Mouse (Mus musculus) CD4-positive, CD25-positive, alpha-beta regulatory T cell, adult 4 months (primary cell): Measurements from ENCODE around the gene Tbc1d22a. TPM values are rescaled to one million over a fixed set of nuclear protein-coding genes. Genes with fewer than 3 reads are reported as not detected.

Experiments
- ATAC-seq: one replicate; pipeline ENCODE4 v1.8.0; 2017
- polyA plus RNA-seq, 2 experiments: library from polyadenylated mRNA; unstranded; fragments of 100-300 nt; shearing (Covaris generic); gene quantifications; one replicate each; pipeline ENCODE4 v1.2.1; 2017

Tbc1d22a gene
- polyA plus RNA-seq, 2 experiments from 2014 or later = 8.4 to 16.2 TPM

DNA sequence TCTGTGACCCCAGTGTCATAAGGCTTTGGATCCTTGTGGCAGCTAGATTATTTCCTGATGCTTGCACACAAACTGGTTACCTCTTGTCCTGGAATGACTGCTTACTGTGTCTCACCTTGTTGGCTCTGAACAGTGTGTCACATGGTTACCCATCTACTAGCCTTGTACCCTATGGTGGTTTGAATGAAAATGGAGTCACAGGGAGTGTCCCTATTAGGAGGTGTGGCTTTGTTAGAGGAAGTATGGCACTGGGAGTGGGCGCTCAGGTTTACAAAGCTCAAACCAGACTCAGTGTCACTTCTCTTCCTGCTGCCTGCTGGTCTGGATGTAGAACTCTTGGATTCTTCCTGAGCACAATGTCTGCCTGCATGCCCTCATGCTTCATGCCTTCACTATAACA lies 69.0 kb downstream of the Tbc1d22a start:
- ATAC-seq = no peak

DNA sequence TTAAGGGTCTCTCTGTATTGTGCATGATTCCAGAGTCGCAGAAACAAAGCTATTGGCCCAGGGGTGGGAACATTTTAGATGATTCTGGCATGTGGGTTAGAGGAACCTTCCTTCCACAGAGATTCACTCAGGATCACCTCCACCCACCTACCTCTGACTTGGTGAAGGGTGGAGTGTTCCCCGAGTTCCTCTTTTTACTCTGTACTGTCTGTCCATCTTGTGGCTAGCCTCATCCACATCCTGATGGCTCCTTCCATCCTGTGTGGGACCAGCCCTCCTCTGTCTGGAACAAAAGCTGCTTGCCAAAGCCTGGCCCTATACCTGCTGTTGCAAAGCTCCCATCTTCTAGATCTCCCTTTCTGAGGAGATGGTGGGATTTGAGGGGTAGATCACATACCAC lies 71.0 kb downstream of the Tbc1d22a start:
- ATAC-seq = no peak

DNA sequence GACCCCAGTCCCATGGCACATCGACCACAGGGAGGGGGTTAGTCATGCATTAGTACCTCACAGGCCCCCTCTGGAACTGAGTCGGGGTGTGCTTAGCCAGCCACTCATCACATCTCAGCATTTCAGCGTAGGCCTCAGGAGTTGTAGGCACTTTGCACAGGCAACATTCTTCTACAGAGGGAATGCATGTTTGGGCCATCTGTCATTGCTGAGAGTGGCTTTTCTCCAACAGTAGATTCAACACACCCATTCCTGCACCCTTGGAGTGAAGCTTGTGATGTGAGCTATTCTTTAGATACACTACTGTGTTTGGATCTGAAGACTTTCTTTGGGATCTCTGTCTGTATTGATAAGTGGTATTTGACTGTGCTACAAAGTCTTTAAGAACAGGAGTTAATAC lies 75.8 kb downstream of the Tbc1d22a start:
- no peak for ATAC-seq

DNA sequence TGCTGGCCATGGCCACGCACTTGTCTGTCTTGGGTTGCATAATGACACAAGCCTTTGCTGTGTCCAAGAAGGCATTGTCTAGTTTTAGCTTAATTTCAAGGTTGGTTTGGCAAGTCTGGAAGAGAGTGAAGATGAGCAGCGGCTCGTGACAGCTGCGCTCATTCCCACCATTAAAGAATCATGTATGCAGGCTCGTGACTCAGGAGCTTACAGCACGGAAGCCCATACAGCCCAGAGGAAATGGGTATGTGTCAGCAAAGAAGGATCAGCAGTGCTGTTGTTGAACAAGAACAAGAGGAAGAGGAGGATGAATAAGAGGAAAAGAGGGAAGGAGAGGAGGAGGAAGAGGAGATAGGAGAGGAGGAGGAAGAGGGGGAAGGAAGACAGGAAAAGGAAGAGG lies 78.0 kb downstream of the Tbc1d22a start:
- no peak for ATAC-seq

DNA sequence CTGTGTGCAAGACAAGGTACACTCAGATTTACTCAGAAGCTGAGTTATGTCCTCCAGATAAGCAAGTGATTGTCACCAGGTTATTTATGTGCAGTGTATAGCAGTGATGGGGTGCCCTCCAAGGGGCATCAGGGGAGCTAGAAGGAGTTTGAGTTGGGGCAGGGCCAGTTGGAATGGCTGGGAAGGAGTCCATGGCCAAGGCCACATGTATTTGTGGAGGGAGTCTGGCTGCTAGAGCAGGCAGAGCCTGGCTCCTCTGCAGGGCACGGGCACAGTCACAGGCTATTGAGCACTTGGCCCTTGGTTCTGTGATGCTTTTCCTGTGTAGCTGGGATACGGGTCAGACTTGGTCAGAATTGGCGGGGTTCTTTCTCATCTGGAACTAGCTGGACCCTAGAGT lies 80.2 kb downstream of the Tbc1d22a start:
- ATAC-seq = no peak

DNA sequence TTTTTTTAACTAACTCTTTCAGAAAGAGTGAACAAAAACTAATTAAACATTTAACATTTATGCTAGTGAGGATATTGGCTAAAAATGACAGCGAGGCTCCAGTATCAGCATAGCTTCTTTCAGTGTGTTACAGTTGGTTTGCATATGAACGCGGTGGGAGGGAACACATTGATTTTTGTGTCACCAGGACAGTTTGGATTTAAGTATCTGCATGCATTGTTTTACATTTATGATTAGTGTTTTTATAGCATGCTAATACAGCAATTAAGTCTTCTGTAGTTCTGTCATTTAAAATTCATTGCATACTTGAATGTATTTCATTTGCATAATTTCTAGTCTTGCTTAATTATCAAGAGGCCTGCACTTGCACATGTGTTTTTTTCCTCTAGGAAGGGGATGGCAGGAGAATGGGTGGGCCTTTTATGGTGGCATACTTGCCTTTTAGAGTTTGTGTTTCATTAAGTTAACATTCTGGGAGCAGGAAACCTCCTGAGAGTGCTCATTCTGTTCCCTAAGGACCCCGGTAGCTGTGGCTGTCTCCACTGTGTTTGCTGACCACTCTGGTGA lies 81.5 kb downstream of the Tbc1d22a start:
- no peak for ATAC-seq

DNA sequence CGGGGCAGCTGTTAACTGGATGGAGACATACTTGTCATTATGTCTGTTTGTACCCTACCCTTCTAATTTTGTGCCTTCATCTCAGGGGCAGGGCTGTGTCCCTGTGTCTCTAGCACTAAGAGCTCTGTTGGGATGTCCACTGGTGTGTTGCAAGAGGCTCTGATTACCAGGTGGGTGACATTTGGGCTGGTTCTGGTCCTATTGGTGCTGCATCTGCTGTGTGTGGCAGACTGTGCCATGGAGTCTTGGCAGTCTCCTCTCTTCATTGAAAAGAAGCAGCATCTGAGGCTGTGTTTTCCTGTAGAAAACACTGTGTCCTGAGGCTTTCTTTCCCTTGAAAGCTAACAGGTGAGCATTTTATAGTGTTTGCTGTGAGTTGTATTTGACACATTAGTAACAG lies 83.0 kb downstream of the Tbc1d22a start:
- no peak for ATAC-seq

DNA sequence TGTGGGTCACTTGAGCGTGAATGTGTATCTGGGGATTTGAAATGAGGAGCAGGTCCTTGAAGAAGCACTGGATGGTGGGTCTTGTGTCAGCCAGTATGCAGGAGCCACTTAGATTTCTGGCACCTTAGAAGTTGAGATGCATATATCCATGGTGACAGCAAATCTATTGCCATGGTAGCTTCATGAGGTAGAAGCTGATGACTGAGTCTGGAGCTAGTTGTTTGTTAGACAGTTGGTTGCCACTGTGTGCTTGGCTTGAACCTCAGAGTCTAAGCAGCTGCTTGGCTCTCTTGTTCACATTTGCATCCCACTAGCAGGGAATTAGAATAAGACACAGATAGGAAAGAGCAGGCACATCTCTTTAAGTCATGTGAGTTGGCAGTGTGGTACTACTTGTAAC lies 89.6 kb downstream of the Tbc1d22a start:
- ATAC-seq = no peak

DNA sequence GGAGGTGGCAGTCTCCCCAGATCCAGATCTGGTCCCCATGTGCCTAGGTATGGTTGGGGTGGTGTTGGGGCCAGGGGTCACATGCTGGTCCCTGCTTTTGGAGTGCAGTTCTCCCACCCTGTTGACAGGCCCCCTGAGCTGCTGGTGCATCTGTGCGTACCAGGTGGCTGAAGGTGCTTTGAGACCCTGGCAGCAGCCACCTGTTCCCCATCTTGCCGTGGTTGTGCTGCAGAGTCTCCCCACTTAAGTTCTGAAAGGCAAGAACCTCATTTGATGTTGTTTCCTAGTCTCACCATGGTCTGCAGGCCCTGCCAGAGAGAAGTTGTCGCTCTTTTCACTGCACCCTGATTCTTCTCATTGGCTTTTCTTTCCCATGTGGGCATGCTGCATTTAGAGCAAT lies 90.6 kb downstream of the Tbc1d22a start:
- ATAC-seq = no peak

DNA sequence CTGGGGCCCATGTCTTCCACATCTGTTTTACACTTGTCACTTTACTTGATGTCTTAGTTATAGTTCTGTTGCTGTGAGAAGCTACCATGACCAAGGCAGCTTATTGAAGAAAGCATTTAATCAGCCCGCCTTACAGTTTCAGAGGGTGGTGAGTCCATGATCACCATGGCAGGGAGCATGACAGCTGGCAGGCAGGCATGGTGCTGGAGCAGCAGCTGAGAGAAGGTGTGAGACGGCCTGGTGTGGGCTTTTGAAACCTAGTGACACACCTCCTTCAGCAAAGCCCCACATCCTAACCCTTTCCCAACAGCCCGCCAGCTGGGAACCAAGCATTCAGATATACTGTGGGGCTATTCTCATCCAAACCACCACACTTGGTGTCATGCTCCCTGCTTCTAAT lies 91.0 kb downstream of the Tbc1d22a start:
- ATAC-seq = no peak

DNA sequence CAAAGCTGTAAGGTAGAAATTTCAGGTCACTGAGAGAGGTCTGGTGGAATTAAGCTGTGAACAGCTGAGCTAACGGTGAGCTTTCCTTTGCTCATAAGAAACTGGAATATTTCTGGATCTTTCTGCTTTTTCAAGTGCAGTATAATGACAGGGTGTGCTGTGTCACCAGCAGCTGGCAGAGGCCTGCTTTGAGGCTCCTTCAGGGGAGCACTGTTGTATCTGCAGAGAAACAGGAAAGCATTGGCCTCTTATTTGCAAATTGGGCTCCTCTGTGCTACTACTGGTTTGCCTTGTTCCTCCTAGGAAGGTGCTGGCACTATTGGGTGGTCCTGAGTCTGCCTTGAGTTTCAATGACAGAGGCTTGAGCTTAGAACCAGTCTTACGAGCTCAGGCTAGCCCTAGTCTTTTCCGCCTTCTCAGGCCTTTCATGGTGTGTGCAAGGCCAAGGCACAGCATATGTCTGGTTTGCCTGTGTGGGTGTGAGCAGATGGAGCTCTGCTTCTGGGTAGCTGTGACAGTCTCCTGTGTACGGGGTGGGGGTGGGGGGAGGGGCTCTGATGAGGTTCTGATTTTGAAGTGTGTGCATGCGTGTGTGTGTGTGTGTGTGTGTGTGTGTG lies 95.1 kb downstream of the Tbc1d22a start:
- ATAC-seq = no peak

DNA sequence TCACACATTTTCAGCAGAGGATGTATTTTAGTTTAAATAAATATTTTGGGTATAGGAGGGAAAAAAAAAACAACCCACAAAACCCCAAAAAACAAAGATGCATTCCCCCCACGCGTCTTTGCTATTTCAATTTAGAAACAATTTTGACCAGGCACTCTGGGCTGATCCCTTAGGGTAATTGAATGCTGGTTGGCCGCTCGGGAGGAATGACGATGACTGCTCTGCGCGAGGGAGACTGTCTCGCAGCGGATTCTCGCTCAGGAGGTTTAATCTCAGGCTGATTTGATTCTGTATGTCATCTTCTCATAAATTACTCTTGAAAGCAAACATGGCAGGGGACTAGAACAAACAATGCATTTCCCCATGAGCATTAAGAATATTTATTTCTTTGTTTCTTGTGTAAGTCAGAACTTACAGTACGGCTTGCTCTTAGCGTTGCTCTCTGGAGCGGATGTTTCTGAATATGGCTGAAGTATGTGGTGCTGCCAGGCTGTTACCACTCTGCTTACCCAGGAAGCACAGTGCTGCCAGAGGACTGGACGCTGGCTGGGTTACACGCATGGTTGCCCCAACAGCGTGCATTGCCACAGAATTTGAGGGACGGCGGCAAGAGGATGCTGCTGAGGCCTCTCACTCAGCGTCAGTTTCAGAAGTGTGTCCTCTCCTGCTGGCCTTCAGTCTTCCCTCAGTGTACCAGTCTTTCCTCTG lies 106.7 kb downstream of the Tbc1d22a start:
- no peak for ATAC-seq

DNA sequence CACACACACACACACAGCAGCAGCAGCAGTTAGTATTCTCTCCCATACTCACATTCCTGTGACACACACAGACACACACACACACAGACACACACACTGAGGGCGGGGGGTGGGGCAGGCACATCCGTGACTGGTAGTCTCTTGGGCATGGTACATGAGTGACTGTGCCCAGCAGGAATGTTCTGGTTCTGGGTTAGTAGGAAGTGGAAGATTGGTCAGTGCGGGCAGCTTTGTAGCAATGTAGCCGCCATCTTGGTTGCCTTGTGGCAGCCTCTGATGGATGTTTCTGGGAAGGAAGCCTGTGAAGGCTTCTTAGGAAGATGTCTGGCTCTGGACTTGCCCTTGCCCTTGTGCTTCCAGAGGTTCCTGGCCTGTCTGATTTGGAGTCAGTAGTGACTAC lies 112.1 kb downstream of the Tbc1d22a start:
- no peak for ATAC-seq

DNA sequence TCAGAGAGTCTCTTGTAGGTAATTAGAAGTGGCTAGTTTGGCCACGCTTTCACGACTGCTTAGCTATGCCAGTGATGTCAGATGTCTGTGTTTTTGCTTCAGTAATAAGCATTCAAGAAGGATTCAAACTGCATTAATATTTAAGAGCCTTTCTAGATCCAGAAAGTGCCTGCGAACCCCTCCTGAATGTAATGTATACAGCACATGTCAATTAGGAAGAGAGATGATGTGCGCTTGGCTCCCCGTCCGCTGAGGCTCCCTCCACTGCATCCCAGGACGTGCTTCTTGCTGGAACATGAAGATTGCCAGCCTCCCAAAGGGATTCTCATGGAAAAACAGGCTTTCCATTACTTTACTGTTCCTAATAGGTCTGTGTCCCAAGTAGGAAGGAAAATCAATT lies 115.7 kb downstream of the Tbc1d22a start:
- ATAC-seq = no peak

DNA sequence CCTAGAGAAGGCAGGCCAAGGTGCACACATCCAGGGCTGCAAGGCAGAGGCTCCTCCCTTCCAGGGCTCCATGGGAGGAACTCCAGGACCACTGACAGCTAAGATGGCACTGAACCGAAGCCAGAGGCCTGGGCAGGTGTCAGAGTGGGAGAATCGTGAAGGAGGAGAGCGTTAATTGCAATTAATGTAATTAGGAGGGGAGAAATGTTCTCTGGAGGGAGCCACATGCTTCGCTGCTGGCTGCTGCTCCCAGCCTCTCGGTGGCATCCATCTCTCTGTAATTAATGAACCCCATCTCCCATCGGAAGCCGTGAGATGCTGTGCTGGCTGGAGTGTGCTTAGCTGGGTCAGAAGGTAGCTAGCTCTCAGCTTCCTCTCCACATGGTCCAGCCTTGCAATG lies 116.2 kb downstream of the Tbc1d22a start:
- ATAC-seq = no peak

DNA sequence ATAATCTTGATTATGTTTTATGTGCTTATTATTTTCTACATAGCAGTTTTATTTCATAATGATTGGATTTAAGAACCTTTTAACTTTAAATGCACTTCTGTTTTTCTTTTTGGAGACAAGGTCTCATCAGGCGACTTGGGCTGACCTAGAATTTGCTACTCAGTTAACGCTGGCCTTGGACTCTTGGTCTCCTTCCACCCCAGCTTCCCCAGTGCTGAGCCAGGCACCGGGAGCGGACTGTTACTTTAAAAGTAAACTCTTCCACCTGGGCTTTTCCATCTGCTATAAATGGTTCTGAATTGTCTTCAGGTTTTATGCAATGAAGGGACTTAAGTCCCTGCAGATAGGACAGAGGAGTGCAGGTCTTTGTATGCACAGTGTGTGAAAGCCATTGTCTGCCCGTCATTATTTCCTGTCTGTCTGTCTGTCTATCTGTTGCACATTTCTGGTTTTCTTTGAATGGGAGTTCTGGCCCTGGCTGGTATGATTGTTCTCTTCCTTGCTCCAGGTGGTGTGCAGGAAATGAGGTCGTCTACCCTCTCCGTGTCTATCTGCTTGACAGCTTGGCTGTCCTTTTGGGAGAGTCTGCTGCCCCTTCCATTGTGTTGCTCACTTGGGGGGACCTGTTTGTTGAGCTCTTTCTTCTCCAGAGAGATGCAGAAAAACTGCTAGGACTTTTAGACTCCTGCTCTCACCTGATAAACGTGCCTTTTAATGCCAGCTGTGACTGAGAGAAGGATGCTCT lies 117.4 kb downstream of the Tbc1d22a start:
- ATAC-seq = no peak

DNA sequence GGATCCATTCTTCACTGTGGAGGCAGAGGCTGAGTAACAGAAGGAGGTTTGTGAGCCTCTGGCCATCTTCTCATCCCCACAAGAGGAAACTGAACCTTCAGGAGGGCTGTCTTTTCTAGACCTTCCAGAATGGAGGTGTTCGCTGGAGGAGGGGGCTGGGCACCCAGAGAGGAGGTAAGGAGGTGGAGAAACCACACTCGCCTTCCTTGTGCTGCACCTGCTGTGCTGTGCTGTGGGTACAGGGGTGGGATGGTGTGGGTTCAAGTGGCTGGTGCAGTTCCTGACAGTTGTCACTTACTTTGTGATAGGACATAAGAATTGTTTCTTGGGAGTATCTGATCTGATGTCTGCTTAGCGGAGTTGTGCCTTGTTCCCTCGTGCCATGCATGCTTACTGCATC lies 118.9 kb downstream of the Tbc1d22a start:
- ATAC-seq = no peak

DNA sequence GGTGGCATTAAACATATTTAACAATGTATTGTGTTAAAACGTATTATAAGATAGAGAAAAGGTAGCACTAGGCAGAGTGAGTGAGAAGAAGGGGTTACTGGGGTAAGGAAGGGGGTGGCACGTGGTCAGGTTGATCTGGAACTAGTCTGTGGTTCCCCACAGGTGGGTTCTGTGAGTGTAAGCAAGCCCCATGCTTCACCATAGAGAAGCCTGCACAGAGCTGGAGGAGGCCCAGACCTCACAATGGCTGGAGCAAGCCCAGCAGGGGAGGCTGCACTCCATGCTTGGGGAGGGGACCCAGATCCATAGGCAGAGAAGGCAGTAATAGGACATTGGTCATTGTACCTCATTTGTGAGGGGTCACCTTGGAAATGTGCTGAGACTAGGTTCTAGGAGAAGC lies 119.3 kb downstream of the Tbc1d22a start:
- no peak for ATAC-seq

DNA sequence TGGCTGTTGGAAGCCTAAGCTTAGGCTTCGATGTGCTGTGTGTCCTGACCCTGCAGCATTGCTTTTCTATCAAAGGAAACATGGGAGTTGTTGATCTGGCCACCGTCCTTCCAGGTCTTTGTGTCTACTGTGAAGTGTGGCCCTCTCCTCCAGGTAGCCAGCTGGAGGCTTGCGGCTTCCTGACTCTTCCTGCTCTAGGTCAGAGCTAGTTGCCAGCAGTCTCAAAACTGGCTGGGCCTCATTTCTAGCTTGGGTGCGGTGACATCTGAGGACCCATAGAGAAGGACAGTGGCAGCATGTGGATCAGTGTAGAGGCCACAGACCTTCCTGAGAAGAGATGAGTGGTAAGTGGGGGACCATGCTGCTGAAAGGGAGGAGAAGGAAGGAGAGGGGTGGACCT lies 120.0 kb downstream of the Tbc1d22a start:
- no peak for ATAC-seq

DNA sequence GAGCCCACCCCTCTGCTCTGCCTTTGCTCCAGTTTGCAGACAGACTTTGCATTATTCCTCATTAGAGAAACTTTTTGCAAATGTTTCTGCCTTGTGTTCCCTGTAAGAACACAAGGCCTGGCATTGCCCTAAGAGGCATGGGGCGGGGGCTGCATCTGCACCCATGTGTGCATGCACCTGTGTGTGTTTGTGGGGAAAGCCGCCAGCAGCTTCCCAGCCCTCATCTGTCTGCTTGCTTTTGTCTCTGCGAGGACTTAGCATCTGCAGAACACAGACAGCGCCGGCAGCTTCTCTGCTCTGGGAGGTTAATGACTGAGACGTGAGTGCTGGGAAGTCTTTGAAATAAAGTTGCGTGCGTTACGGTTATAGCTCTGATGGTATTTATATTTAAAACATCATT lies 120.5 kb downstream of the Tbc1d22a start:
- no peak for ATAC-seq

DNA sequence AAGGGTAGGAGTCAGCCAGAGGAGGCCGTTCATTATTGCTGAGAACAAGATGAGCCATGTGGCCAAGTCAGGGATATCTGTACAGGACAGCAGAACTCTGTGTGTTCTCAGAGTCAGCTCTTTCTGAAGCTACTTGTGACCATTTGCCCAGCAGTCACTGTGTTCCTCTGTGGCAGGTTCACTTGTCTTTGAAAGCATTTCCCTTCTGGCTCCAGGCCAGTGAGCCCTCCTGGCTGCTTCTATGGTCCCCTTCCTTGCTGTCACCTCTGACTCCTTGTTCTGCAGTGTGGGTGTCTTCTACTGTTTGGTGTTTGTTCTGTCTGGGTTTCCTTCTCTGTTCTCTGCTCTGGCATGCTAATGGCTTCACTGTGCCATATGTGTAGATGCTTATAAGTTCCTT lies 121.5 kb downstream of the Tbc1d22a start:
- ATAC-seq = no peak

DNA sequence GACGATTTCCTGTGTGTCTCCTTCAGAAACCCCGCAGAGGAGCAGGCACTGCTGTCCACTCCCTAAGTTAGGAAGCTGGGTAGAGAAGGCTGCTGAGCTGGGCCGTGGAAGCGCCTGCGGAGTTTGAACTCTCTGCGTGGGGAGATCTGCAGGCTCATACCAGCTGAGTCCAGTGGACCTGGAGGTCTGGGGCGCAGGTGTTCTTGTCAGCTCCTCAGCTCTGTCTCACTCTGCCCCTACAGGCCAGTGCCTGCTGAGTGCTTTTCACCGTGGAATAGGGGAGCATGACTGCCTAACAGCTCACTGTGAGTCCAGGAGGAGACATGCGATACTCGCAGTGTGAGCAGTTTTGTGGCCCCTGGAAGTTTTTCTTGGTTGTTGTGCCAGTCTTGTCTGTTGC lies 123.5 kb downstream of the Tbc1d22a start:
- no peak for ATAC-seq

DNA sequence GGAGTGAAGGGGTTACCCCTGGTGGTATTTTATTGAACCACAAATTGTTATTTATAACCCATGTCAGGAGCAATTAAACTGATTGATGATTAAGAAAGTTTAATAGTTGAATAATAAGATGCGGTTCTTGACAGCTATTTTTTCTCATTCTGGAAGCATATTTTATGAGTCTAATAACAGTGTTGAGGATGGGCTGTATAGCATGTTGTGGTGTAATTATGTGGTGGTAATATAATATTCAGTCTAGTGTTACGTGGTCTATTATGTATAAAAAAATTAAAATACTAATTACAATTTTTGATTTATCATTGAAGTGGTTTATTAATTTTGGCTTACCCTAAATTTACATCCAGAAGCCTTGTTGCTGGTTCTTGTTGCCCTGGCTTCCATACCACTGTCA lies 125.5 kb downstream of the Tbc1d22a start:
- ATAC-seq = no peak

DNA sequence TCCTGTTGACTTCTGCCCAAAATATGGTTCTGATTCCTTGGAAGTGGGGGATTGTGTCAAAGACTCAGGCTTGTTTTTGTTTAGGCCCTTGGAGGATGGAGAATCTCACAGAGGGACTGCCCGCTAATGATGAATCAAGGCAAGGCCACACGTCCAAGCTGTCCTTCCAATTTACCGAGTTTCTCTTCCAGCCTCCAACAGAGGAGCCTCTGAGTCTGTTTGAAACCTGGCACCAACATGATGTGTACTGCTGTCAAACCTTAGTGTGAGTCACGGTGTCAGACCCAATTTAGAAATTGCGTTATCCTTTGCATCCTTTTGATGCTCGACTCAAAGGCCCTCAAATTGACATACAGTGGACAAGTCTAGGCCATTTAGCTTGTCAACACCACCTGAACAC lies 126.5 kb downstream of the Tbc1d22a start:
- no peak for ATAC-seq
